Mouse (Mus musculus) midbrain, postnatal 0 days (tissue): ENCODE measurements around the gene Dydc1. TPM values are rescaled to one million over a fixed set of nuclear protein-coding genes. Genes with fewer than 3 reads are reported as not detected.

Source experiments
- ATAC-seq: fragments of 200-750 bp; cut with Nextera tagmentation; 2 replicates; pipeline ENCODE4 v1.8.0; 2017; ENCODE audit warnings: moderate number of reproducible peaks, mild to moderate bottlenecking, moderate TSS enrichment, moderate library complexity; ENCODE audit not compliant: low FRiP score
- DNase-seq: peaks from one replicate; pipeline ENCODE4 v3.0.0-alpha.2; 2015; ENCODE audit warnings: low spot score
- H3K27ac ChIP-seq: fragments of 300-500 bp; sonication (generic); 2 replicates; pipeline ENCODE4 v1.5.1; 2014; ENCODE audit warnings: low read depth, mild to moderate bottlenecking, low read length, mixed read lengths
- H3K27me3 ChIP-seq: fragments of 300-500 bp; sonication (generic); 2 replicates; pipeline ENCODE4 v1.6.1; 2014; ENCODE audit warnings: low read length, control low read depth, mixed read lengths; ENCODE audit not compliant: insufficient read depth
- H3K36me3 ChIP-seq: fragments of 300-500 bp; sonication (generic); 2 replicates; pipeline ENCODE4 v1.6.1; 2014; ENCODE audit warnings: low read length, control low read depth, mixed read lengths; ENCODE audit not compliant: insufficient read depth
- H3K4me1 ChIP-seq: fragments of 300-500 bp; sonication (generic); 2 replicates; pipeline ENCODE4 v1.6.1; 2014; ENCODE audit warnings: mild to moderate bottlenecking, control low read depth, antibody characterized with exemption, low read length, mixed read lengths; ENCODE audit not compliant: insufficient read depth
- H3K4me2 ChIP-seq: fragments of 300-500 bp; sonication (generic); 2 replicates; pipeline ENCODE4 v1.6.1; 2014; ENCODE audit warnings: low read depth, mild to moderate bottlenecking, low read length, mixed read lengths; ENCODE audit not compliant: poor library complexity, severe bottlenecking
- H3K4me3 ChIP-seq: fragments of 300-500 bp; sonication (generic); 2 replicates; pipeline ENCODE4 v1.5.1; 2014; ENCODE audit warnings: low read depth, mild to moderate bottlenecking, low read length, moderate library complexity
- H3K9ac ChIP-seq: fragments of 300-500 bp; sonication (generic); replicated peaks from 2 replicates; pipeline ENCODE4 v1.6.1; 2014; ENCODE audit warnings: mild to moderate bottlenecking, low read length, moderate library complexity, mixed read lengths; ENCODE audit not compliant: poor library complexity, severe bottlenecking
- H3K9me3 ChIP-seq: fragments of 300-500 bp; sonication (generic); 2 replicates; pipeline ENCODE4 v1.6.1; 2016; ENCODE audit warnings: low read length, control low read depth
- CTCF ChIP-seq: IDR thresholded peaks from 2 replicates; pipeline ENCODE4 v1.5.1; 2016; ENCODE audit warnings: antibody characterized with exemption, mild to moderate bottlenecking
- WGBS: fragments of 180-500 bp; shearing (Covaris S2); extraction: QIAGEN DNeasy Blood & Tissue Kit; methylation state at CpG from one replicate; pipeline ENCODE4 v1.1.7; 2014; 5-methylcytosine and 5-hydroxymethylcytosine counted together
- polyA plus RNA-seq: library from polyadenylated mRNA; unstranded; fragments of >200 nt; fragmentation: Nextera tagmentation; extraction: Ambion mirVana; gene quantifications from 2 replicates; pipeline ENCODE4 v1.2.1, GENCODE M21; 2015
- total RNA-seq: library from RNA; depleted of rRNA; stranded (reverse); fragments of >200 nt; gene quantifications from 2 replicates; pipeline ENCODE4 v1.2.3, GENCODE M21; 2014

Dydc1 gene
- total and polyA plus RNA-seq, 2 experiments from 2014 or later = 0.23 to 0.33 TPM

GRCm38 (mm10) chr14:41090777-41091176 is 18.1 kb downstream of the Dydc1 start:
- Histone ChIP-seq H3K27me3 (no peaks in the 10 kb centered on the region), H3K36me3 (no peaks in the 10 kb centered on the region), H3K4me2 (no peak overlapping the region), H3K27ac (no peak overlapping the region), H3K4me3 (no peak overlapping the region), H3K9ac (no peak overlapping the region), H3K9me3 (no peaks in the 10 kb centered on the region), H3K4me1 (no peaks in the 10 kb centered on the region)
- TF ChIP-seq CTCF = peak; percentile 54
- DNase-seq (no peak), ATAC-seq (no peak)
- WGBS = 48% methylated on average over 8 of the region's 8 CpGs

- no peak overlapping the region for H3K4me3 ChIP-seq
- WGBS = 57% methylated on average over 1 of the region's 1 CpGs
Observed at GRCm38 (mm10) chr14:41094114-41094513, 21.4 kb downstream of the Dydc1 start.

GRCm38 (mm10) chr14:41096296-41096860 is 23.7 kb downstream of the Dydc1 start:
- Histone ChIP-seq H3K4me1 (no peaks in the 10 kb centered on the region), H3K36me3 (no peaks in the 10 kb centered on the region), H3K4me2 (no peak overlapping the region), H3K9ac (no peak overlapping the region), H3K4me3 (no peak overlapping the region), H3K27ac (no peak overlapping the region), H3K27me3 (no peaks in the 10 kb centered on the region), H3K9me3 (no peaks in the 10 kb centered on the region)
- no peak for DNase-seq
- whole genome bisulfite sequencing = 86% methylated on average over 3 of the region's 3 CpGs
- ATAC-seq = no peak
- no peak for TF ChIP-seq CTCF

More at GRCm38 (mm10) chr14:41094114-41094513, 21.4 kb downstream of the Dydc1 start:
- Histone ChIP-seq H3K36me3 (no peaks in the 10 kb centered on the region), H3K27ac (no peak overlapping the region), H3K27me3 (no peaks in the 10 kb centered on the region), H3K9ac (no peak overlapping the region), H3K9me3 (no peaks in the 10 kb centered on the region), H3K4me2 (no peak overlapping the region), H3K4me1 (no peaks in the 10 kb centered on the region)
- ATAC-seq = 0 out of 2 replicates have a peak, but pooled peaks have one; percentile 42
- peak; percentile 81 for TF ChIP-seq CTCF
- peak; percentile 30 for DNase-seq

- Histone ChIP-seq H3K36me3 (no peaks in the 10 kb centered on the region), H3K27me3 (no peaks in the 10 kb centered on the region), H3K9ac (no peak overlapping the region), H3K9me3 (no peaks in the 10 kb centered on the region), H3K27ac (no peak overlapping the region), H3K4me3 (no peak overlapping the region), H3K4me1 (no peaks in the 10 kb centered on the region), H3K4me2 (no peak overlapping the region)
- WGBS = 86% methylated on average over 1 of the region's 1 CpGs
- DNase-seq (no peak), ATAC-seq (no peak)
- no peak for TF ChIP-seq CTCF
Observed at GRCm38 (mm10) chr14:41098726-41099125, 26.0 kb downstream of the Dydc1 start.

GRCm38 (mm10) chr14:41100712-41101111 is 28.0 kb downstream of the Dydc1 start:
- Histone ChIP-seq H3K36me3 (no peaks in the 10 kb centered on the region), H3K9ac (no peak overlapping the region), H3K4me3 (no peak overlapping the region), H3K4me1 (no peaks in the 10 kb centered on the region), H3K27ac (no peak overlapping the region), H3K4me2 (no peak overlapping the region), H3K27me3 (no peaks in the 10 kb centered on the region), H3K9me3 (no peaks in the 10 kb centered on the region)
- no peak for TF ChIP-seq CTCF
- ATAC-seq = no peak
- no peak for DNase-seq
- 89% methylated on average over 3 of the region's 3 CpGs for WGBS

DNA sequence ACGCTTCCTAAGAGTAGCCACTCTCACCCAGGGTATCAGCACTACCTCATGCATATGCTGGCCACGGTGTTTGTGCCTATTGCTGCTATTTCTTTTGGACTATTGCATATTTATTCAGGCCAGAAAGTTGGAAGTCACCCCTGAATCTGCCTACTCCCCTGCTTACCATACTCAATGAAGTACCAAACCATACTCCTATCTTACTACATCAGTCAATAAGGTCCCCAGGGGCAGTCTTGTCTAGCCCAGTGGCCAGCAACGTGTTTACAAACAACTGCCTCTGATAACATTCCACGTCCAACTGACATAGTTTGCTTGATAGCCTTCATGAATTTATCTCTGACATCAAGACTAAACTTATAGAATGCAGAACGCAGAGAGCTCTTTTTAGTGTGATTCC is 28.5 kb downstream of the Dydc1 start:
- ATAC-seq = no peak
- H3K4me2 ChIP-seq = no peak overlapping the region
- H3K9ac ChIP-seq = no peak overlapping the region
- WGBS = 84% methylated on average over 5 of the region's 5 CpGs
- H3K27ac ChIP-seq = no peak overlapping the region
- no peaks in the 10 kb centered on the region for H3K9me3 ChIP-seq
- no peak overlapping the region for H3K4me3 ChIP-seq
- no peaks in the 10 kb centered on the region for H3K36me3 ChIP-seq
- DNase-seq = no peak
- H3K4me1 ChIP-seq = no peaks in the 10 kb centered on the region
- no peak for TF ChIP-seq CTCF
- H3K27me3 ChIP-seq = no peaks in the 10 kb centered on the region
